Mouse (Mus musculus) liver, embryonic 12.5 days (tissue): ENCODE measurements around the gene Znhit6. TPM values are rescaled to one million over a fixed set of nuclear protein-coding genes. Genes with fewer than 3 reads are reported as not detected.
A peak's percentile ranks its signal among the peaks of the same experiment; 100 is the strongest.

Experiments
- ATAC-seq: fragments of 200-750 bp; cut with Nextera tagmentation; 2 replicates; pipeline ENCODE4 v1.8.0; 2017; ENCODE audit warnings: moderate number of reproducible peaks, mild to moderate bottlenecking, moderate library complexity
- H3K27ac ChIP-seq: fragments of 300-500 bp; sonication (generic); 2 replicates; pipeline ENCODE4 v1.5.1; 2016; ENCODE audit warnings: mild to moderate bottlenecking
- H3K27me3 ChIP-seq: fragments of 300-500 bp; sonication (generic); replicated peaks from 2 replicates; pipeline ENCODE4 v1.6.1; 2016; ENCODE audit warnings: mild to moderate bottlenecking, moderate library complexity
- H3K36me3 ChIP-seq: fragments of 300-500 bp; sonication (generic); 2 replicates; pipeline ENCODE4 v1.6.1; 2016; ENCODE audit warnings: mild to moderate bottlenecking, moderate library complexity
- H3K4me1 ChIP-seq: fragments of 300-500 bp; sonication (generic); 2 replicates; pipeline ENCODE4 v1.6.1; 2016
- H3K4me2 ChIP-seq: fragments of 300-500 bp; sonication (generic); 2 replicates; pipeline ENCODE4 v1.6.1; 2016; ENCODE audit warnings: mild to moderate bottlenecking, moderate library complexity
- H3K4me3 ChIP-seq: fragments of 300-500 bp; sonication (generic); 2 replicates; pipeline ENCODE4 v1.5.1; 2016; ENCODE audit warnings: mild to moderate bottlenecking, moderate library complexity
- H3K9ac ChIP-seq: fragments of 300-500 bp; sonication (generic); 2 replicates; pipeline ENCODE4 v1.6.1; 2016; ENCODE audit warnings: mild to moderate bottlenecking, moderate library complexity
- H3K9me3 ChIP-seq: fragments of 300-500 bp; sonication (generic); replicated peaks from 2 replicates; pipeline ENCODE4 v1.6.1; 2016; ENCODE audit warnings: mild to moderate bottlenecking, moderate library complexity
- WGBS: fragments of 180-500 bp; shearing (Covaris S2); methylation state at CpG from one replicate; pipeline ENCODE4 v1.1.7; 2016; ENCODE audit not compliant: insufficient replicate concordance; 5-methylcytosine and 5-hydroxymethylcytosine counted together
- polyA plus RNA-seq: library from polyadenylated mRNA; unstranded; fragments of >200 nt; fragmentation: Nextera tagmentation; extraction: Ambion mirVana; gene quantifications from 2 replicates; pipeline ENCODE4 v1.2.1, GENCODE M21; 2016

The Znhit6 gene
- polyA plus RNA-seq, 1 experiment from 2014 or later = 26.1 TPM

DNA sequence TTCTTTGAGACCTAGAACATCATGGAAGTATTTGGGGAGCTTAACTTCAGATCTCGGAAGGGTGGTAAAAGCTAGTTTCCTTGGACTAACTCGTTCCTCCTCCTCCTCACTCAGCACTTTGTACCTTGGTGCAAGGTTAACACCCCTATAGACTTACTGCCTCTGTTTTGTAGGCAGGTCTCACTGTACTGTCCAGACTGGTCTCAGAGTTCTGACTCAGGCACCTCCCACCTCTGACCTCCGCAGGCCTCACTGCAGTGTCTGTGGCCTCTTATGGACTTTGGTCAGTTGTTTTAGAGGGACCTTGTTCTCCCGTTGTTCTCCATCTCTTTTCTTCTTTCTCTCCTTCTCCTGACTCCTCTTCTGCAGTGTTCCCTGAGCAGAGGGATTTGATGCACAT is 7.0 kb downstream of the Znhit6 start:
- Histone ChIP-seq H3K4me1 (0 out of 2 replicates have a peak, but pooled peaks cover 1% of the 10 kb centered on the region), H3K36me3 (peaks cover 85% of the 10 kb centered on the region), H3K9me3 (no peaks in the 10 kb centered on the region), H3K27me3 (no peaks in the 10 kb centered on the region), H3K4me3 (no peak overlapping the region), H3K4me2 (no peak overlapping the region), H3K27ac (no peak overlapping the region), H3K9ac (no peak overlapping the region)
- WGBS = 71% methylated on average over 4 of the region's 4 CpGs
- ATAC-seq = peak; percentile 37; the same call in 1 of the 2 replicates

DNA sequence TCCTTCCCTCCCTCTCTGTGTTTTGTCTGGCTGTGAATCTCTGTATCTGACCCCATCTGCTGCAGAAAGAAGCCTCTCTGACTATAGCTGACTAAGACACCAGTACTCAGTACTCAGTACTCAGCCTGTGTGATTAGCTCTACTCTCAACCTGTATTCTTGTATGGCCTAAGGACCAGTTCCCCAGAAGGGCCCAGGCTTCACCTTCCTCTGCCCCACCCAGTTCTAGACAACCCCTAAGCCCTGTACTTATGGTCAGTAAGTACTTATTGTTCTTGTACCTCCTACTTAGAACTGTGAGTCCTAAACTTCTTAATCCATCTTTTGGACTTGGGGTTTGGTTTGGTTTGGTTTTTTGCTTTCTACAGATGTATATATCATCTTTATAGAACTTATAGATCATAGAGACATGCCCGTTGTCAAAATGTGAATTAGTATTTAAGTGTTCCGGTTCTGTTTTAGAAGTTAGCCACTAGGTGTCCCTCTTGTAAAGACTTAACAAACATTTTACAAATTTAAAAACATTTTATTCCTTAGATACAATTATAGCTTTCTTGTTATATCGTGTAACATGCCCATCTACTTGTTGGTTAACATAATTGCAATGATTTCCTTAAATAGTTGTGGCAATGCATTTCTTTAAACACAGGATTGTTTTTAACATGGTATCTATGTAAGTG is 7.7 kb downstream of the Znhit6 start:
- no peak overlapping the region for H3K27ac ChIP-seq
- H3K4me1 ChIP-seq = no peaks in the 10 kb centered on the region
- no peaks in the 10 kb centered on the region for H3K9me3 ChIP-seq
- H3K9ac ChIP-seq = no peak overlapping the region
- WGBS = 66% methylated on average over 3 of the region's 3 CpGs
- peaks cover 79% of the 10 kb centered on the region for H3K36me3 ChIP-seq
- H3K4me3 ChIP-seq = no peak overlapping the region
- H3K4me2 ChIP-seq = no peak overlapping the region
- no peak for ATAC-seq
- H3K27me3 ChIP-seq = no peaks in the 10 kb centered on the region

DNA sequence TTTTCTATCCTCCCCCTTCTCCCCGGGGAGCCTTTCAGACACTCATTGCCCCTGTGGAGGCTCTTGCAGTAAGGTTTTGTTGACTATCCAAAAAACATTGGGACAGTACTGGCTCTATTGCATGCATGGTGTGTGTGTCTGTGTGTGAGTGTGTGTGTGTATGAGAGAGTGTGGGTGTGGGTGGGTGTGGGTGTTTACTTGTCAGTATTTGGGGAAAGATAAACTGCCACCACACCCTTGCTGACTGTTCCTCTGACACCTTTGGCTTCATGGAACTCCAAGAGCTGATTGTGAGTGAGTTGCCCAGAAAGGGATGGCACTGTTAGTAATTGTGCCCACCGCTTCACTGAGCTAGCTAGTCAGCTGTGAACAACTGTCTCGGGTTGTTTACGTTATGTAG is 14.6 kb downstream of the Znhit6 start:
- Histone ChIP-seq H3K36me3 (peaks cover 65% of the 10 kb centered on the region), H3K4me3 (0 out of 2 replicates have a peak overlapping the region, but pooled peaks have one; percentile 0), H3K27ac (peak overlapping the region; percentile 75), H3K27me3 (no peaks in the 10 kb centered on the region), H3K4me2 (peak overlapping the region; percentile 45), H3K9ac (peak overlapping the region; percentile 52; the same call in 1 of the 2 replicates), H3K9me3 (no peaks in the 10 kb centered on the region), H3K4me1 (peaks cover 24% of the 10 kb centered on the region)
- ATAC-seq = peak; percentile 99
- WGBS = 75% methylated on average over 4 of the region's 4 CpGs

DNA sequence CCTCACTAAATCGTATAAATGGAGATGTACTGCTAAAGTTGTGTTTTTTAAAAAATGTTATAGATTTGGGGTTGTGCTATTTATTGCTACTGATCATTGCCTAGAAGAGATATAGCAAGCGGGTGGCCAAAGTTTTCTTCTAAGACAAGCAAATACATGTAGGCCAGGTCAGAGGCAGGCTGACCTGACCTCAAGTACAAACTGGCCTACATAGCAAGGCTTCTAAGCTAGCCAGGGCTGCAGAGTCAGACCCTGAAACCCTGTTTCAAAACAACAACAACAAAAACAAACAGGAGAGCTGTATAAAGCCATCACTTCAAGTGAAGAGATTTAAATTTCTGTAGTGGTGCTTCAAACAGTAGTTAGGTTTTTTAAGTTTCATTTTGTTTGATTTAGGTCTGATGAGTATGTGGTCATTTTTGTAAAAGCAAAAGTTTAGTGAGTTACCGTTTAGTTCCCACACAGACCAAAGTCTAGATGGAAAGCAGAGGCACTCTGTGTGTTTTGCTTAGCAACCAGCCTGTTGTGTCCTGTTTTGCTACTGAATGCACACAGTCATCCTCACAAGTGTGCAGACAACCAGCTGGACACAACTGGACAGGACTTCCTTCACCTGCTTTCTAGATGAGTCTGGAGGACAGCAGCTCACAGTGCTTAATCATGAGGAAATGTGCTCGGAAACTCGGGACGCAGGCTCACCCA is 16.0 kb downstream of the Znhit6 start:
- Histone ChIP-seq H3K9ac (no peak overlapping the region), H3K27ac (peak overlapping the region; percentile 75), H3K4me2 (no peak overlapping the region), H3K4me3 (no peak overlapping the region), H3K4me1 (peaks cover 24% of the 10 kb centered on the region), H3K9me3 (no peaks in the 10 kb centered on the region), H3K36me3 (peaks cover 59% of the 10 kb centered on the region), H3K27me3 (no peaks in the 10 kb centered on the region)
- WGBS = 83% methylated on average over 6 of the region's 6 CpGs
- no peak for ATAC-seq

DNA sequence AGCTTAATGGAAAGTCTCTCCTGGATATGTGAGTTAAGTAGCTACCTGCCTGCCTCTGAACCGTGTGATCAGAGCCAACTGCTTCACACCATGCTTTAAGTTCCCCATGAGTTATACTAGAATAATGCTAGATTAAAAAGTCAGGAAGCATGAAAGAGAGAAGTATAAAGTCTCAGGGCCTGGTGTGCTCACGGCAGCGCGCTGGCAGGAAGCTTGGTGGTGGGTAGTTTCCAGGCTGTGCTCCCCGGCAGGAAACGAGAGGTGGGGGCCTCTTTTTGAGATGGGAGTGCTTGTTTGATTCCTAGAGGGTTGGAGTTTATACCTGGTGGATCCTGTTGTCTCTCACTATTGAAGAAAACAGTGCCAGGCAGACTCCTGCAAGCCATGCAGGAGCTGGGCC is 19.3 kb downstream of the Znhit6 start:
- Histone ChIP-seq H3K9ac (no peak overlapping the region), H3K4me2 (no peak overlapping the region), H3K27me3 (no peaks in the 10 kb centered on the region), H3K4me1 (peaks cover 16% of the 10 kb centered on the region), H3K27ac (no peak overlapping the region), H3K36me3 (peaks cover 78% of the 10 kb centered on the region), H3K4me3 (no peak overlapping the region), H3K9me3 (no peaks in the 10 kb centered on the region)
- ATAC-seq = no peak
- 67% methylated on average over 6 of the region's 6 CpGs for WGBS

DNA sequence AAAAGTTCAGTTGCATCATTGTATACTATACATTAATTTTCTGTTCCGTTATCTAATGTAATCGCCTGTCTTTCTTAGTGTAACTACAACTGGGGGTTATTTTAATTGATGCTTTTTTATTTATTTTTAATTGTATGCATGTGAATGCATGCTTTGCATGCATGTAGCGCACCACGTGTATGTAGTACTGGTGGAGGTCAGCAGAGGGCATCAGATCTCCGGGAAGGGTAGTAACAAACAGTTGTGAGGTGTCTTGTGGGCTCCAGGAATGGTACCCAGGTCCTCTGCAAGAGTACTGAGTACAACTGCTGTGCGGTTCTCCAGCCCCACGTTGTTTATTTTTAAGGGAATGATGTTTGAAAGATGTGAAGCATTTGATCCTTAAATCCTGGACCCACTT is 23.1 kb downstream of the Znhit6 start:
- ATAC-seq = no peak
- Histone ChIP-seq H3K4me3 (no peak overlapping the region), H3K9ac (no peak overlapping the region), H3K27ac (no peak overlapping the region), H3K36me3 (peaks cover 84% of the 10 kb centered on the region), H3K9me3 (no peaks in the 10 kb centered on the region), H3K4me1 (peaks cover 14% of the 10 kb centered on the region), H3K27me3 (no peaks in the 10 kb centered on the region), H3K4me2 (no peak overlapping the region)
- WGBS = 83% methylated on average over 7 of the region's 7 CpGs

DNA sequence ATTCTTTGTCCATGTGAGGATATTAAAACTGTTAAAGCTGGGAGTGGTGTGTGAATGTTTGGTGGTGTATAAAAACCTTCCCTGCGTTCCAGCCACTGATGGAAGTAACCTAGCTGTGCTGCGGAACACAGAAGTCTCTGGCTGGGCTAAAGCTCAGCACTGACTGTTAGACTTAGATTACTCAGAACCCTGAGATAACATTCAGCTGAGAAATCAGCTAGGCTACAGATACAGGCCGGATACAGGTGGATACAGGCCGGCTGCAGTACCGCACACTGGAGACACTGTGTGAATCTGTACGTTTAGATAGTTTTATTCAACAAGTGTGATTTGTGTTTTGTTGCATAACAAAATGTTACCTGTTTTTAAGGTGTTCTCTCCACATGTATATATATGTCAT is 24.8 kb downstream of the Znhit6 start:
- no peak overlapping the region for H3K4me2 ChIP-seq
- H3K4me1 ChIP-seq = peaks cover 14% of the 10 kb centered on the region
- peaks cover 86% of the 10 kb centered on the region for H3K36me3 ChIP-seq
- ATAC-seq = no peak
- WGBS = 65% methylated on average over 6 of the region's 6 CpGs
- H3K9me3 ChIP-seq = no peaks in the 10 kb centered on the region
- no peak overlapping the region for H3K9ac ChIP-seq
- no peaks in the 10 kb centered on the region for H3K27me3 ChIP-seq
- H3K4me3 ChIP-seq = no peak overlapping the region
- no peak overlapping the region for H3K27ac ChIP-seq

DNA sequence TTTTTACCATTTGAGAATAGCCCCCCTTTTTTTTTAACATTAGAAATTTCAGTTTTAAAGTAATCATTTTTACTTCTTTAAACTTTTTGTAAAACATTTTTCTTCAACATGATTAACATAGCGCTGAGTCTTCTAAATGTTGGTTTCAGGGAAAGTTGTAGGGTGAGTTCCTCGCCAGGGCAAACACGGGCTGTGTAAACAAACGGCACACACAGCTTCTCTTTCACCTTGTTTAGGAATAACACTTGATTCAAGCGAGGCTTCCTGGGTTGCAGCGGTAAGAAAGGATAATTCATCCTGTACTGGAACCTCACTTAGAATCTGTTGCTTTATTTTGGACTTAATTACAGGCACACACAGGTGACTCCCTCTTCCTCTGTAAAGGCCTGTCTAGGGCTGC is 25.3 kb downstream of the Znhit6 start:
- no peak overlapping the region for H3K9ac ChIP-seq
- peaks cover 84% of the 10 kb centered on the region for H3K36me3 ChIP-seq
- H3K27me3 ChIP-seq = no peaks in the 10 kb centered on the region
- ATAC-seq = no peak
- WGBS = 80% methylated on average over 6 of the region's 6 CpGs
- no peak overlapping the region for H3K4me2 ChIP-seq
- peaks cover 14% of the 10 kb centered on the region for H3K4me1 ChIP-seq
- H3K9me3 ChIP-seq = no peaks in the 10 kb centered on the region
- H3K4me3 ChIP-seq = no peak overlapping the region
- no peak overlapping the region for H3K27ac ChIP-seq

DNA sequence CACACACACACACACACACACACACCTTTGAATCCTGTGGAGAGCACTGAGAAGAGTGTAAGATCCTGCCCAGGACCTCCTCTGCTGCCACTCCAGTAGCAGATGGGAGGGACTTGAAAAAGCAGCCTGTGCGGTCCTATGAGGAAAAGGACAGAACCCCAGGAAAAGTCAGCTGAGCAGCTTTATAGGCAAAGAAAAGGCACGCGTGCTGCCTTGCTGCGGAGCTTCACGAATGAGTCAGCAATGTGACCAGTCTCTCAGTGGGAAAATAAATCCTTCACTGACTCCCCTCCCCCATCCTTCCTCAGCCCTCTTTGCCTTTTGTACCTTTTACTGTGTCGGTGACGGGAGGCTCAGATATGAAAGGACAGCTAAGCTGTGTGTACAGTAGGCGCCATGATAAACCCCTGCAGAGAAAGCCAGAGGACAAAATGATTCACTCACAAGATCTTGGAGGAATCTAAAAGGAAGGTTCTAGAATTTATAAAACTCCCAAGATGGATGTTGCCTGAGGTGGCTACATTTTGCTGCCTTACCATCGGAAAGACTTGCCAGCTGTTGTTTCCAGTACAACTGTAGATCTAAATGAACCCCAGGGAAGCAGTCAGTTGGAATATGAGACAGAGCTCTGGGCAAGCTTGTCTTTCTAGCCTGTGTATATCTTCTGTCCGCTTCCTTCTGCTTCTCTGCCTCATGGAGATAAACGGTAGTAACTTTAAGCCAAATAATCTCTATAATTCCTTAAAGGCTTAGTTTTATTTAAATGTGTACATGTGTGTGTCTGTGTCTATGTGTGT is 26.6 kb downstream of the Znhit6 start:
- H3K4me2 ChIP-seq = no peak overlapping the region

DNA sequence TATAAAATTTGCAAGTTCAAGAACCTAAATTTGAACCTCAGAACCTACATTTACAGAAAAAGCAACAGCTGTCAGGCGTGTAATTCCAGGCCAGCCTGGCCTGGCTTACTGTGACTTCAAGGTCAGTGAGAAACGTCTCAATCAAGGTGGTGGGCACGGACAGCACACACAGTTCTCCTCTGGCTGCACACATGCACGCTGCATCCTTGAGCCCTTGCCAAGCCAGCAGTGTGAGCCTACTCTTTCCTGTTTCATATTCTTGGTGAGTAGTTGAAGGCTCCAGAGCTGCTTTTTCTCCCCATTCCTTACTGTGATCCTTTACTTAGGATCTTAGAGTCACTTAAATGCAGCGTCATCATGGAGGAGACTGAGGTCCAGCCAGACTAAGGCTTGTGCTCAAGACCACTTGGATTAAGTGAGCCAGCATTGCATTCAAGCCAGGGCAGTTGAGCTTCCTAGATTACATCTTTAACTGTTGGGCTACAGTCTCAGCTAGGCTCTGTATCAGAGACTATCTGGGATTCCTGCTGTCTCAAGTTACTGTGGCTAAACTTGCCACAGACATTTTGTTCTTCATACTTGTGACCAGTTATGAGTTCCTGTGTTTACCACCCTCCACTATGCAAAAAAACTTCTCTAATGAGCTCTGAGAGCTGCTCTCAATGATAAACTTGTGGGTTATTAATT is 29.6 kb downstream of the Znhit6 start:
- Histone ChIP-seq H3K27ac (no peak overlapping the region), H3K4me2 (no peak overlapping the region), H3K9me3 (no peaks in the 10 kb centered on the region), H3K27me3 (no peaks in the 10 kb centered on the region), H3K9ac (no peak overlapping the region), H3K4me3 (no peak overlapping the region), H3K4me1 (peaks cover 13% of the 10 kb centered on the region), H3K36me3 (peaks cover 59% of the 10 kb centered on the region)
- ATAC-seq = no peak
- WGBS = 79% methylated on average over 5 of the region's 5 CpGs

More for the DNA sequence above, 26.6 kb downstream of the Znhit6 start:
- H3K9ac ChIP-seq = no peak overlapping the region
- H3K36me3 ChIP-seq = peaks cover 88% of the 10 kb centered on the region
- no peak overlapping the region for H3K4me3 ChIP-seq
- H3K27me3 ChIP-seq = no peaks in the 10 kb centered on the region
- H3K27ac ChIP-seq = 0 out of 2 replicates have a peak overlapping the region, but pooled peaks have one; percentile 9
- H3K9me3 ChIP-seq = no peaks in the 10 kb centered on the region
- WGBS = 70% methylated on average over 11 of the region's 11 CpGs
- peaks cover 14% of the 10 kb centered on the region for H3K4me1 ChIP-seq
- no peak for ATAC-seq

DNA sequence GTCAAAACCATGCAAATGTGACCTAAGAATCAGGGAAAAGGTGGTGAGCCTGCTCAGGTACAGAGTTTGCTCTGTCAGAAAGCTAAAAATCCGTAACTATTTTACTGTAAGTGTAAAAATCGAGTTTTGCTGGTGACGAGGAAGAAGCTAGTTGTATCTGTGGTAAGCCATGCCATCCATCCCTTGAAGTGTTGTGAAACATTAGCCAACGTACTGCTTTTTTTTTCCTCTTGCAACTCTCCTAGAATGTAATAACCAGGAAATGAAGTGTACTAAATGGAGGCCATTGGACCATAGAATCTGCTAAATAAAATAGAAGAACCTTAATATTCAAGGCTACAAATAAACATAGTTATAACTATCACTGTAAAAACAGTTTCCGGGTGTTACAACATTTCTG is 32.3 kb downstream of the Znhit6 start:
- Histone ChIP-seq H3K4me3 (no peak overlapping the region), H3K9ac (no peak overlapping the region), H3K4me2 (no peak overlapping the region), H3K27me3 (no peaks in the 10 kb centered on the region), H3K27ac (no peak overlapping the region), H3K4me1 (0 out of 2 replicates have a peak, but pooled peaks cover 2% of the 10 kb centered on the region), H3K9me3 (no peaks in the 10 kb centered on the region), H3K36me3 (peaks cover 35% of the 10 kb centered on the region)
- ATAC-seq = no peak
- WGBS = 73% methylated on average over 5 of the region's 5 CpGs
